Mouse (Mus musculus): Measurements from ENCODE around the gene Rsf1. TPM values are rescaled to one million over a fixed set of nuclear protein-coding genes. Genes with fewer than 3 reads are reported as not detected.
A peak's percentile ranks its signal among the peaks of the same experiment; 100 is the strongest.

Gene Rsf1
- total and polyA plus RNA-seq, 3 experiments, result 1.5 to 15.7 (median 14.6) TPM

GRCm38 (mm10) chr7:97696506-97697254 lies 117.0 kb downstream of the Rsf1 start, which contains the start of gene Clns1a:
Gene Clns1a (plus strand): TSS chr7:97696634.
- Histone ChIP-seq H3K9ac (ENCODE audit: low read depth, low read length) (peak within 1 kb of the TSS; percentile 89), H3K27ac (peak within 1 kb of the TSS; percentile 78), H3K36me3 (ENCODE audit: control insufficient read depth, insufficient read depth, low read length) (peaks cover 2% of the 10 kb centered on the region; the same call in 1 of the 2 replicates), H3K4me1 (ENCODE audit: control insufficient read depth, insufficient read depth, low read length) (peaks cover 3% of the 10 kb centered on the region), H3K4me3 (peak within 1 kb of the TSS; percentile 99), H3K27me3 (ENCODE audit: control insufficient read depth, insufficient read depth, low read length) (no peaks in the 10 kb centered on the region), H3K79me2 (replicated peaks; ENCODE audit: control insufficient read depth, insufficient read depth, low read length) (0 out of 2 replicates have a peak, but pooled peaks cover 1% of the 10 kb centered on the region)
- intact Hi-C loops (cut with DNase I), result loop anchor here (1.0 kb wide), 1 partner anchor 215 kb away; no protein-coding TSS in a partner anchor
- WGBS, result under 1% methylated on average over 63 of the region's 63 CpGs
- DNase-seq, result peak; percentile 92 to 93
- TF ChIP-seq POLR2A (IDR thresholded peaks at IDR 0.05; ENCODE audit: insufficient read depth, low read depth, low read length) (peak; percentile 82), CTCF (IDR thresholded peaks at IDR 0.05) (no peak), EP300 (IDR thresholded peaks at IDR 0.05; ENCODE audit: insufficient read depth, low read depth, low read length) (0 out of 2 replicates have a peak, but pooled peaks have one; percentile 71)

- Histone ChIP-seq H3K27ac (no peak overlapping the region), H3K79me2 (replicated peaks; ENCODE audit: control insufficient read depth, insufficient read depth, low read length) (peaks cover 3% of the 10 kb centered on the region), H3K27me3 (ENCODE audit: control insufficient read depth, insufficient read depth, low read length) (no peaks in the 10 kb centered on the region), H3K9ac (ENCODE audit: low read depth, low read length) (no peak overlapping the region), H3K4me1 (ENCODE audit: control insufficient read depth, insufficient read depth, low read length) (peaks cover 3% of the 10 kb centered on the region), H3K36me3 (ENCODE audit: control insufficient read depth, insufficient read depth, low read length) (peaks cover 2% of the 10 kb centered on the region; the same call in 1 of the 2 replicates), H3K4me3 (no peak overlapping the region)
- intact Hi-C loops (cut with DNase I), result no loop called here
- WGBS, result 89% methylated on average over 4 of the region's 4 CpGs
- DNase-seq, result no peak
- TF ChIP-seq CTCF (IDR thresholded peaks at IDR 0.05) (no peak), POLR2A (IDR thresholded peaks at IDR 0.05; ENCODE audit: insufficient read depth, low read depth, low read length) (no peak), EP300 (IDR thresholded peaks at IDR 0.05; ENCODE audit: insufficient read depth, low read depth, low read length) (no peak)
These were observed 120.5 kb downstream of the Rsf1 start for GRCm38 (mm10) chr7:97700173-97700572.

GRCm38 (mm10) chr7:97701106-97701505 lies 121.4 kb downstream of the Rsf1 start:
- Histone ChIP-seq H3K79me2 (replicated peaks; ENCODE audit: control insufficient read depth, insufficient read depth, low read length) (peaks cover 3% of the 10 kb centered on the region), H3K9ac (ENCODE audit: low read depth, low read length) (no peak overlapping the region), H3K36me3 (ENCODE audit: control insufficient read depth, insufficient read depth, low read length) (peaks cover 2% of the 10 kb centered on the region; the same call in 1 of the 2 replicates), H3K27ac (no peak overlapping the region), H3K27me3 (ENCODE audit: control insufficient read depth, insufficient read depth, low read length) (no peaks in the 10 kb centered on the region), H3K4me3 (no peak overlapping the region), H3K4me1 (ENCODE audit: control insufficient read depth, insufficient read depth, low read length) (peaks cover under 1% of the 10 kb centered on the region)
- DNase-seq, result no peak
- WGBS, result 76% methylated on average over 6 of the region's 6 CpGs
- intact Hi-C loops (cut with DNase I), result no loop called here
- TF ChIP-seq EP300 (IDR thresholded peaks at IDR 0.05; ENCODE audit: insufficient read depth, low read depth, low read length) (no peak), POLR2A (IDR thresholded peaks at IDR 0.05; ENCODE audit: insufficient read depth, low read depth, low read length) (no peak), CTCF (IDR thresholded peaks at IDR 0.05) (no peak)

- Histone ChIP-seq H3K4me1 (ENCODE audit: control insufficient read depth, insufficient read depth, low read length) (peaks cover 3% of the 10 kb centered on the region), H3K27ac (no peak overlapping the region), H3K4me3 (no peak overlapping the region), H3K27me3 (ENCODE audit: control insufficient read depth, insufficient read depth, low read length) (no peaks in the 10 kb centered on the region), H3K36me3 (ENCODE audit: control insufficient read depth, insufficient read depth, low read length) (peaks cover 2% of the 10 kb centered on the region; the same call in 1 of the 2 replicates), H3K79me2 (replicated peaks; ENCODE audit: control insufficient read depth, insufficient read depth, low read length) (no peaks in the 10 kb centered on the region; the same call in 1 of the 2 replicates), H3K9ac (ENCODE audit: low read depth, low read length) (no peak overlapping the region)
- no peak for TF ChIP-seq CTCF (IDR thresholded peaks at IDR 0.05)
- no peak for TF ChIP-seq POLR2A (IDR thresholded peaks at IDR 0.05; ENCODE audit: insufficient read depth, low read depth, low read length)
- no peak for TF ChIP-seq EP300 (IDR thresholded peaks at IDR 0.05; ENCODE audit: insufficient read depth, low read depth, low read length)
- 36% methylated on average over 4 of the region's 4 CpGs for WGBS
- intact Hi-C loops (cut with DNase I), result no loop called here
- no peak for DNase-seq
These were observed 127.4 kb downstream of the Rsf1 start for GRCm38 (mm10) chr7:97707123-97707522.

- Histone ChIP-seq H3K4me1 (ENCODE audit: control insufficient read depth, insufficient read depth, low read length) (peaks cover 3% of the 10 kb centered on the region), H3K9ac (ENCODE audit: low read depth, low read length) (no peak overlapping the region), H3K36me3 (ENCODE audit: control insufficient read depth, insufficient read depth, low read length) (peaks cover 2% of the 10 kb centered on the region; the same call in 1 of the 2 replicates), H3K27me3 (ENCODE audit: control insufficient read depth, insufficient read depth, low read length) (no peaks in the 10 kb centered on the region), H3K27ac (no peak overlapping the region), H3K4me3 (no peak overlapping the region), H3K79me2 (replicated peaks; ENCODE audit: control insufficient read depth, insufficient read depth, low read length) (no peaks in the 10 kb centered on the region)
- intact Hi-C loops (cut with DNase I), result no loop called here
- 65% methylated on average over 5 of the region's 5 CpGs for WGBS
- DNase-seq, result no peak
- TF ChIP-seq CTCF (IDR thresholded peaks at IDR 0.05), result no peak
- TF ChIP-seq POLR2A (IDR thresholded peaks at IDR 0.05; ENCODE audit: insufficient read depth, low read depth, low read length), result no peak
- TF ChIP-seq EP300 (IDR thresholded peaks at IDR 0.05; ENCODE audit: insufficient read depth, low read depth, low read length), result no peak
These were observed 128.1 kb downstream of the Rsf1 start for GRCm38 (mm10) chr7:97707809-97708208.

- Histone ChIP-seq H3K79me2 (replicated peaks; ENCODE audit: control insufficient read depth, insufficient read depth, low read length) (no peaks in the 10 kb centered on the region), H3K4me3 (no peak overlapping the region), H3K9ac (ENCODE audit: low read depth, low read length) (no peak overlapping the region), H3K27me3 (ENCODE audit: control insufficient read depth, insufficient read depth, low read length) (no peaks in the 10 kb centered on the region), H3K27ac (no peak overlapping the region), H3K4me1 (ENCODE audit: control insufficient read depth, insufficient read depth, low read length) (peaks cover 3% of the 10 kb centered on the region), H3K36me3 (ENCODE audit: control insufficient read depth, insufficient read depth, low read length) (peaks cover 2% of the 10 kb centered on the region; the same call in 1 of the 2 replicates)
- intact Hi-C loops (cut with DNase I), result no loop called here
- TF ChIP-seq EP300 (IDR thresholded peaks at IDR 0.05; ENCODE audit: insufficient read depth, low read depth, low read length), result no peak
- TF ChIP-seq POLR2A (IDR thresholded peaks at IDR 0.05; ENCODE audit: insufficient read depth, low read depth, low read length), result no peak
- TF ChIP-seq CTCF (IDR thresholded peaks at IDR 0.05), result no peak
- WGBS, result 79% methylated on average over 3 of the region's 3 CpGs
- no peak for DNase-seq
These were observed 129.5 kb downstream of the Rsf1 start for GRCm38 (mm10) chr7:97709204-97709603.

All from heart, adult 2 months (tissue).